Comparison of ENCODE assay signal across 24 mouse cellular contexts in the genomic region with DNA sequence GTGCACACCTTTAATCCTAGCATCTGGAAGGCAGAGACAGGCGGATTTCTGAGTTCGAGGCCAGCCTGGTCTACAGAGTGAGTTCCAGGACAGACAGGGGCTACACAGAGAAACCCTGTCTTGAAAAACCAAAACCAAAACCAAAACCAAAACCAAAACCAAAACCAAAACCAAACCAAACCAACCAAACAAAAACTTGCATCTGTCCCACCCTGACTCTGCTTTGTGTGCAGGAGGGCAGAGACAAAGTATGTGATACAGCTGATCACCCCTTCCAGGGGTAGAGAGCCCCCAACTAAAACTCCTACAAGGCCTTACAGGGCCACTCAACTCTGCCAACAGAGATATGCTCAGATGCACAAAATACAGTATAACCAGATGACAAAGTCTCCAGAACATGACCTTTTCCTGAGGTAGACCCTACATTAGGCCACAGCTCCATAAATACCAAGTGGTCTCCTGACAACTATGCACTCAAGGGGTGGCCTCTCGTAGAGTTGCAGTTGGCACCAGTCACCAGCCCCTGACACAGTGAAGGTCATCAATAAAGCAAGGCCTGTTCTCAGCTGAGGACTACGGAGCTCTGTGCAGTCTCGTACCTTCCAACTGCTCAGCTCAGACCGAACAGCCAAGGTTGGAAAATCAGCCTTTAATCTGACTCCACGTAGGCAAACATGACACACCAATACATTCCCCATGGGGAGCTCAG. TPM values are rescaled to one million over a fixed set of nuclear protein-coding genes. Genes with fewer than 3 reads are reported as not detected.
A peak's percentile ranks its signal among the peaks of the same experiment; 100 is the strongest.
DNase-seq lines count a peak whose midpoint lies in the region; ATAC-seq lines count a peak whose summit lies in the region.
"Had no signal": no experiment of that assay in that cellular context is flagged by ENCODE, and none has a peak within 500 bp of the region (broad histone marks: within the 10 kb centered on the region; RNA-seq: fewer than 3 reads in every experiment).

No protein-coding gene starts in this region.

- H3K4me1 ChIP-seq in kidney, embryonic 16.5 days (ENCODE audit: insufficient read depth, low read length) = peaks cover 22% of the 10 kb centered on the region
- H3K4me1 ChIP-seq in embryonic facial prominence, embryonic 15.5 days = peaks cover 17% of the 10 kb centered on the region; the same call in 1 of the 2 replicates
- H3K4me1 ChIP-seq in forebrain, embryonic 12.5 days = 0 out of 2 replicates have a peak, but pooled peaks cover 4% of the 10 kb centered on the region
- H3K4me1 ChIP-seq: limb, embryonic 10.5 days had no signal

- no peak overlapping the region for H3K27ac ChIP-seq in kidney, embryonic 16.5 days (ENCODE audit: low read length)
- no peak overlapping the region for H3K27ac ChIP-seq in embryonic facial prominence, embryonic 15.5 days (replicated peaks)
- H3K27ac ChIP-seq in forebrain, embryonic 12.5 days = no peak overlapping the region
- H3K27ac ChIP-seq: hindbrain, embryonic 15.5 days; kidney, embryonic 15.5 days; left cerebral cortex, adult 2 months; limb, embryonic 10.5 days; liver, embryonic 13.5 days had no signal

- no peaks in the 10 kb centered on the region for H3K27me3 ChIP-seq in kidney, embryonic 16.5 days (ENCODE audit: insufficient read depth, low read length)
- H3K27me3 ChIP-seq in embryonic facial prominence, embryonic 15.5 days = no peaks in the 10 kb centered on the region
- H3K27me3 ChIP-seq in forebrain, embryonic 12.5 days = no peaks in the 10 kb centered on the region
- H3K27me3 ChIP-seq: hindbrain, embryonic 15.5 days; kidney, embryonic 15.5 days; liver, embryonic 13.5 days; Patski had no signal

- peak; percentile 27 for DNase-seq in adrenal gland, postnatal 14 days
- DNase-seq in adrenal gland, postnatal 10 days = no peak
- DNase-seq in kidney, adult 8-10 months = no peak
- no peak for DNase-seq in testis, postnatal 10 days (ENCODE audit: low spot score)
- DNase-seq: cerebellum, adult 8-10 months; liver, embryonic 13.5 days; retina, postnatal 1 day; right cerebral cortex, postnatal 4 days; thymus, adult 18-20 months had no signal

- H3K9me3 ChIP-seq in kidney, embryonic 16.5 days (ENCODE audit: low read length) = no peaks in the 10 kb centered on the region
- no peaks in the 10 kb centered on the region for H3K9me3 ChIP-seq in embryonic facial prominence, embryonic 15.5 days (replicated peaks)
- no peaks in the 10 kb centered on the region for H3K9me3 ChIP-seq in forebrain, embryonic 12.5 days
- H3K9me3 ChIP-seq: hindbrain, embryonic 15.5 days; kidney, embryonic 15.5 days; limb, embryonic 10.5 days; liver, embryonic 13.5 days had no signal

- H3K9ac ChIP-seq in kidney, embryonic 16.5 days (replicated peaks; ENCODE audit: low read length) = no peak overlapping the region
- H3K9ac ChIP-seq in embryonic facial prominence, embryonic 15.5 days = no peak overlapping the region
- H3K9ac ChIP-seq in forebrain, embryonic 12.5 days = no peak overlapping the region
- H3K9ac ChIP-seq: hindbrain, embryonic 15.5 days; kidney, embryonic 15.5 days; liver, embryonic 13.5 days had no signal

- no peak overlapping the region for H3K4me3 ChIP-seq in kidney, embryonic 16.5 days (ENCODE audit: low read length)
- no peak overlapping the region for H3K4me3 ChIP-seq in embryonic facial prominence, embryonic 15.5 days (replicated peaks)
- H3K4me3 ChIP-seq in forebrain, embryonic 12.5 days (replicated peaks) = no peak overlapping the region
- H3K4me3 ChIP-seq: hindbrain, embryonic 15.5 days; kidney, embryonic 15.5 days; left cerebral cortex, adult 2 months; limb, embryonic 10.5 days; liver, embryonic 13.5 days had no signal

- H3K36me3 ChIP-seq in kidney, embryonic 16.5 days (ENCODE audit: insufficient read depth, low read length) = peaks cover 9% of the 10 kb centered on the region
- H3K36me3 ChIP-seq in embryonic facial prominence, embryonic 15.5 days = peaks cover 11% of the 10 kb centered on the region; the same call in 1 of the 2 replicates
- no peaks in the 10 kb centered on the region for H3K36me3 ChIP-seq in forebrain, embryonic 12.5 days (replicated peaks)
- H3K36me3 ChIP-seq: hindbrain, embryonic 15.5 days had no signal

- ATAC-seq in kidney, embryonic 16.5 days (ENCODE audit: low FRiP score, low TSS enrichment) = peak; percentile 39; the same call in 1 of the 2 replicates
- ATAC-seq in CD4-positive, CD25-positive, alpha-beta regulatory T cell, adult 4 months = peak; percentile 83
- peak; percentile 39; the same call in 1 of the 2 replicates for ATAC-seq in embryonic facial prominence, embryonic 15.5 days (ENCODE audit: insufficient number of reproducible peaks, low FRiP score, low TSS enrichment, low read depth)
- no peak for ATAC-seq in forebrain, embryonic 12.5 days (ENCODE audit: low FRiP score)
- ATAC-seq: midbrain, embryonic 16.5 days had no signal

- no peak overlapping the region for H3K4me2 ChIP-seq in kidney, embryonic 16.5 days (replicated peaks; ENCODE audit: low read depth, low read length)
- H3K4me2 ChIP-seq in embryonic facial prominence, embryonic 15.5 days (replicated peaks) = no peak overlapping the region
- H3K4me2 ChIP-seq in forebrain, embryonic 12.5 days = no peak overlapping the region
- H3K4me2 ChIP-seq: hindbrain, embryonic 15.5 days; kidney, embryonic 15.5 days; liver, embryonic 13.5 days had no signal

- 89% methylated on average over 7 of the region's 7 CpGs for WGBS in kidney, embryonic 16.5 days
- 86% methylated on average over 7 of the region's 7 CpGs for WGBS in embryonic facial prominence, embryonic 15.5 days
- 93% methylated on average over 7 of the region's 7 CpGs for WGBS in forebrain, embryonic 12.5 days

RNA-seq across cellular contexts. Expression of a gene that starts 18.9 kb away (rescaled TPM):
- total RNA-seq in adrenal gland, postnatal 14 days (2021) = 174 and 205 TPM in 2 replicates
- 100 to 1,000 TPM; 189 to 196 TPM for total RNA-seq in adrenal gland, postnatal 10 days (2021)
- 66.7 and 78.0 TPM in 2 replicates for polyA plus RNA-seq in kidney, embryonic 16.5 days (2015; fragmentation: Nextera tagmentation; extraction: Ambion mirVana)
- polyA plus RNA-seq in CD4-positive, CD25-positive, alpha-beta regulatory T cell, adult 4 months (2017; shearing (Covaris generic)) = 10 to 100 TPM; 35.6 to 47.4 TPM
- polyA plus RNA-seq in embryonic facial prominence, embryonic 15.5 days (2015; fragmentation: Nextera tagmentation; extraction: Ambion mirVana) = 129 and 139 TPM in 2 replicates
- polyA plus RNA-seq in forebrain, embryonic 12.5 days (2016; fragmentation: Nextera tagmentation; extraction: Ambion mirVana) = 30.6 and 39.1 TPM in 2 replicates

RNA-seq across cellular contexts. Expression of a gene that starts 40.7 kb away (rescaled TPM):
- not detected in 2 replicates for total RNA-seq in adrenal gland, postnatal 14 days (2021)
- total RNA-seq in adrenal gland, postnatal 10 days (2021) = not detected
- not detected in 2 replicates for polyA plus RNA-seq in kidney, embryonic 16.5 days (2015; fragmentation: Nextera tagmentation; extraction: Ambion mirVana)
- polyA plus RNA-seq in CD4-positive, CD25-positive, alpha-beta regulatory T cell, adult 4 months (2017; shearing (Covaris generic)) = not detected
- polyA plus RNA-seq in embryonic facial prominence, embryonic 15.5 days (2015; fragmentation: Nextera tagmentation; extraction: Ambion mirVana) = not detected in 2 replicates
- polyA plus RNA-seq in forebrain, embryonic 12.5 days (2016; fragmentation: Nextera tagmentation; extraction: Ambion mirVana) = not detected in 2 replicates
- total RNA-seq: heart, postnatal 25 days; left cerebral cortex, adult 2 months; megakaryocyte progenitor cell, adult 5-6 weeks had no signal
- polyA plus RNA-seq: forebrain, embryonic 11.5 days; hindbrain, embryonic 15.5 days; kidney, embryonic 15.5 days; limb, embryonic 10.5 days; liver, embryonic 13.5 days; lung, postnatal 0 days; midbrain, embryonic 16.5 days; Patski; urinary bladder, adult 2 months had no signal
